Mouse (Mus musculus) forebrain, embryonic 13.5 days (tissue): Measurements from ENCODE around the gene Olfr287. TPM values are rescaled to one million over a fixed set of nuclear protein-coding genes. Genes with fewer than 3 reads are reported as not detected.

Source experiments
- ATAC-seq: fragments of 200-750 bp; cut with Nextera tagmentation; 2 replicates; pipeline ENCODE4 v1.8.0; 2017
- H3K27ac ChIP-seq: fragments of 300-500 bp; sonication (generic); 2 replicates; pipeline ENCODE4 v1.5.1; 2015; ENCODE audit warnings: inconsistent platforms, mild to moderate bottlenecking, moderate library complexity
- H3K27me3 ChIP-seq: fragments of 300-500 bp; sonication (generic); 2 replicates; pipeline ENCODE4 v1.6.1; 2015; ENCODE audit warnings: mild to moderate bottlenecking, inconsistent platforms
- H3K36me3 ChIP-seq: fragments of 300-500 bp; sonication (generic); 2 replicates; pipeline ENCODE4 v1.6.1; 2015; ENCODE audit warnings: mild to moderate bottlenecking, inconsistent platforms; ENCODE audit not compliant: poor library complexity, severe bottlenecking
- H3K4me1 ChIP-seq: fragments of 300-500 bp; sonication (generic); 2 replicates; pipeline ENCODE4 v1.6.1; 2015; ENCODE audit warnings: inconsistent platforms
- H3K4me2 ChIP-seq: fragments of 300-500 bp; sonication (generic); 2 replicates; pipeline ENCODE4 v1.6.1; 2015; ENCODE audit warnings: inconsistent platforms, mild to moderate bottlenecking, moderate library complexity
- H3K4me3 ChIP-seq: fragments of 300-500 bp; sonication (generic); 2 replicates; pipeline ENCODE4 v1.5.1; 2015; ENCODE audit warnings: mild to moderate bottlenecking, inconsistent platforms
- H3K9ac ChIP-seq: fragments of 300-500 bp; sonication (generic); 2 replicates; pipeline ENCODE4 v1.6.1; 2015; ENCODE audit warnings: mild to moderate bottlenecking, inconsistent platforms
- H3K9me3 ChIP-seq: fragments of 300-500 bp; sonication (generic); replicated peaks from 2 replicates; pipeline ENCODE4 v1.6.1; 2016; ENCODE audit warnings: inconsistent platforms
- WGBS: fragments of 180-500 bp; shearing (Covaris S2); methylation state at CpG from one replicate; pipeline ENCODE4 v1.1.7; 2015; 5-methylcytosine and 5-hydroxymethylcytosine counted together
- polyA plus RNA-seq: library from polyadenylated mRNA; unstranded; fragments of >200 nt; fragmentation: Nextera tagmentation; extraction: Ambion mirVana; gene quantifications from 2 replicates; pipeline ENCODE4 v1.2.1, GENCODE M21; 2015

The Olfr287 gene
- not detected in 2 replicates for polyA plus RNA-seq

DNA sequence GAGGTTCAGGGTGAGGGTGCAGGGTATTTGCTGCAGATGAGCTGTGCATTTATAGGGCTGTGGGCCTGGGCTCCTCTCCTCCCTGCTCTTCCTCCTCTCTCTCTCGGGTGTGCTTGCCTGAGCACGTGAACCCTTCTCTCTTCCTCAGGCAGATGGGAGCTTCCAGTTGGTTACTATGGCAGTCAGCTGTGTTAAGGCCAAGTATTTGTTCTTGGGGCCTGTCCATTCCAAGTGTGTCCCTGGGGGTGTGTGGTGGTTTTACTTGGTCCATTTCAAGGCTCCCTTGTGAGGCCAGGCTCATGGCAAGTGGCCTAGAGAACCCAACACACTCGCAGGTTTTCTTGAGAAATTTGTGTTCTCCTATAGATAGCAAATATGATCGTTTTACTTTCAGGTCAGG, at the start of gene Olfr287, which contains the start of gene Gm44579:
TSS of gene Olfr287 (minus strand) at position 180 of the 400 bp plus-strand sequence.
TSS of gene Gm44579 (minus strand) at position 101 of the 400 bp plus-strand sequence.
- Histone ChIP-seq H3K27me3 (no peaks in the 10 kb centered on the region), H3K4me3 (no peak within 1 kb of the TSS), H3K4me2 (no peak within 1 kb of the TSS), H3K9me3 (no peaks in the 10 kb centered on the region), H3K4me1 (no peaks in the 10 kb centered on the region), H3K36me3 (no peaks in the 10 kb centered on the region), H3K9ac (no peak within 1 kb of the TSS), H3K27ac (no peak within 1 kb of the TSS)
- WGBS, result 77% methylated on average over 4 of the region's 4 CpGs
- no peak for ATAC-seq

DNA sequence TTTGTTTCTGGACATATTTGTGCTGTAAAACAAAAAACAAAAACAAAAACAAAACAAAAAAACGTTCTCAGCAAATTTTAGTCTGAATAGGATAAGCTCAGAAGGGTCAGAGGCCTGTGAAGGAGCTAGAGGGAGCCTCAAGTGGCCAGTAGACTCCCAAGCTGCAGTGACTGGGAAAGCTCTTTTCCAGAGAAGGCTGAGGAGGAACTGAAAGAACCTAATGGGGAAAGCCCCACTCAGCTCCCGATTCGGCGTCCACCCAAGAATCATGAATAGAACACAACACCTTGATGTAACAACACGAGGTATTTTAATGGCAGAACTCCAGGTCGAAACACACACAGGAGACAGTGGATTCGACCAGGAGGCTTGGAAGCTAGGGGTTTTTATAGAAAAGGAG, 36.9 kb upstream of the Olfr287 start:
- no peak for ATAC-seq
- Histone ChIP-seq H3K27ac (no peak overlapping the region), H3K9me3 (no peaks in the 10 kb centered on the region), H3K4me1 (no peaks in the 10 kb centered on the region), H3K4me3 (no peak overlapping the region), H3K9ac (no peak overlapping the region), H3K4me2 (no peak overlapping the region), H3K27me3 (no peaks in the 10 kb centered on the region), H3K36me3 (no peaks in the 10 kb centered on the region)
- WGBS, result 80% methylated on average over 7 of the region's 7 CpGs

- 87% methylated on average over 8 of the region's 8 CpGs for WGBS
- no peak within 1 kb of the TSS for H3K4me3 ChIP-seq
- no peaks in the 10 kb centered on the region for H3K9me3 ChIP-seq
- no peak within 1 kb of the TSS for H3K4me2 ChIP-seq
- H3K36me3 ChIP-seq, result no peaks in the 10 kb centered on the region
- H3K9ac ChIP-seq, result no peak within 1 kb of the TSS
- ATAC-seq, result no peak
- no peaks in the 10 kb centered on the region for H3K4me1 ChIP-seq
- H3K27ac ChIP-seq, result no peak within 1 kb of the TSS
- H3K27me3 ChIP-seq, result no peaks in the 10 kb centered on the region
Observed at GRCm38 (mm10) chr15:98257193-98257592, 36.3 kb upstream of the Olfr287 start, which contains the start of gene H1fnt. TSS of gene H1fnt (minus strand) at chr15:98257293.

DNA sequence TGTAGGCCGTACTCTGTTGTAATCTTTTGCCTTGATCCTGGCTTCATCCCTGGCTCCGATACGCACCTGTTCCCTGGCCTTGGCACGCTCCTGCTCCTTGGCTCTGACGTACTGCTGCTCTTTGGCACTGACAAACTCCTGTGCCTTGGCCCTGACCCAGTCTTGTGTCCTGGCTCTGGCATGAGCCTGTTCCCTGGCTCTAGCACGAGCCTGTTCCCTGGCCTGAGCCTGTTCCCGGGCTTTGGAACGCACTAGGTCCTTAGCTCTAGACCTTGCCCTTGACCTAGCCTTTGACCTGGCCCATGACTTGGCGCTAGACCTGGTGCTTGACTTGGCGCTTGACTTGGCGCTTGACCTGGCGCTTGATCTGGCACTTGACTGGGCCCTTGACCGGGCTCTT, 35.4 kb upstream of the Olfr287 start:
- no peak overlapping the region for H3K4me2 ChIP-seq
- no peaks in the 10 kb centered on the region for H3K4me1 ChIP-seq
- 93% methylated on average over 13 of the region's 13 CpGs for WGBS
- H3K27ac ChIP-seq, result no peak overlapping the region
- H3K27me3 ChIP-seq, result no peaks in the 10 kb centered on the region
- no peak overlapping the region for H3K4me3 ChIP-seq
- H3K36me3 ChIP-seq, result no peaks in the 10 kb centered on the region
- no peak for ATAC-seq
- no peaks in the 10 kb centered on the region for H3K9me3 ChIP-seq
- H3K9ac ChIP-seq, result no peak overlapping the region

- Histone ChIP-seq H3K36me3 (no peaks in the 10 kb centered on the region), H3K9ac (no peak overlapping the region), H3K9me3 (peaks cover 3% of the 10 kb centered on the region; the same call in 1 of the 2 replicates), H3K27me3 (no peaks in the 10 kb centered on the region), H3K27ac (no peak overlapping the region), H3K4me3 (no peak overlapping the region), H3K4me2 (no peak overlapping the region), H3K4me1 (no peaks in the 10 kb centered on the region)
- WGBS, result 93% methylated on average over 4 of the region's 4 CpGs
- no peak for ATAC-seq
Observed at GRCm38 (mm10) chr15:98235442-98235841, 14.6 kb upstream of the Olfr287 start.

- H3K4me1 ChIP-seq, result no peaks in the 10 kb centered on the region
- H3K27ac ChIP-seq, result no peak within 1 kb of the TSS
- peaks cover 3% of the 10 kb centered on the region; the same call in 1 of the 2 replicates for H3K9me3 ChIP-seq
- no peak within 1 kb of the TSS for H3K4me3 ChIP-seq
- H3K4me2 ChIP-seq, result no peak within 1 kb of the TSS
- H3K36me3 ChIP-seq, result no peaks in the 10 kb centered on the region
- 86% methylated on average over 4 of the region's 4 CpGs for WGBS
- H3K27me3 ChIP-seq, result no peaks in the 10 kb centered on the region
- no peak for ATAC-seq
- no peak within 1 kb of the TSS for H3K9ac ChIP-seq
Observed at GRCm38 (mm10) chr15:98234350-98234749, 13.5 kb upstream of the Olfr287 start, which contains the start of gene Olfr286. TSS of gene Olfr286 (minus strand) at chr15:98234450.

GRCm38 (mm10) chr15:98226096-98226495, 5.2 kb upstream of the Olfr287 start:
- 67% methylated on average over 7 of the region's 7 CpGs for WGBS
- Histone ChIP-seq H3K9me3 (no peaks in the 10 kb centered on the region), H3K27ac (no peak overlapping the region), H3K4me3 (no peak overlapping the region), H3K4me1 (no peaks in the 10 kb centered on the region), H3K4me2 (no peak overlapping the region), H3K9ac (no peak overlapping the region), H3K27me3 (no peaks in the 10 kb centered on the region), H3K36me3 (no peaks in the 10 kb centered on the region)
- ATAC-seq, result no peak

DNA sequence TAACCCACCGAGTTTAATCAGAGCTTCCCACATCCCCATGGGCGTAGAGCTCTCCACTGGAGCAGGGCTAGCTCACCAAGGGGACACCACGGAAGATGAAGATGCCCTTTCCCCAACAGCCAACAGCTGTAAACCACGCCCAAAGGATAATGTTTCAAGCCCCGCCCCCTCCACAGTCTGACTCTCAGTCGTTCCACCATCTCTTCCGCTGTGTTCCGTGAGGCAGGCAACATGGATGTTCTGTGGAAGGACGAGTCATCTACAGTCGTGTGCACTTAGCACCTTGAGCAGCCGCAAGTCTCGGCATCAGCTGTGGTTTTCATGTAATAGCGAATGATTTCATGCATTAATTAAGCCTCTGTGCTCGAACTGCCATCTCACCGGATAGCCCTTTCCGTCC, 4.8 kb upstream of the Olfr287 start:
- 45% methylated on average over 16 of the region's 16 CpGs for WGBS
- no peak overlapping the region for H3K4me2 ChIP-seq
- no peak for ATAC-seq

GRCm38 (mm10) chr15:98222377-98222776, 1.5 kb upstream of the Olfr287 start:
- no peaks in the 10 kb centered on the region for H3K9me3 ChIP-seq
- no peak overlapping the region for H3K27ac ChIP-seq
- H3K4me3 ChIP-seq, result no peak overlapping the region
- no peaks in the 10 kb centered on the region for H3K4me1 ChIP-seq
- H3K9ac ChIP-seq, result no peak overlapping the region
- ATAC-seq, result no peak
- H3K4me2 ChIP-seq, result no peak overlapping the region
- H3K27me3 ChIP-seq, result no peaks in the 10 kb centered on the region
- H3K36me3 ChIP-seq, result no peaks in the 10 kb centered on the region

More for the DNA sequence above, 4.8 kb upstream of the Olfr287 start:
- Histone ChIP-seq H3K4me1 (no peaks in the 10 kb centered on the region), H3K27me3 (no peaks in the 10 kb centered on the region), H3K27ac (no peak overlapping the region), H3K9me3 (no peaks in the 10 kb centered on the region), H3K4me3 (no peak overlapping the region), H3K36me3 (no peaks in the 10 kb centered on the region), H3K9ac (no peak overlapping the region)

DNA sequence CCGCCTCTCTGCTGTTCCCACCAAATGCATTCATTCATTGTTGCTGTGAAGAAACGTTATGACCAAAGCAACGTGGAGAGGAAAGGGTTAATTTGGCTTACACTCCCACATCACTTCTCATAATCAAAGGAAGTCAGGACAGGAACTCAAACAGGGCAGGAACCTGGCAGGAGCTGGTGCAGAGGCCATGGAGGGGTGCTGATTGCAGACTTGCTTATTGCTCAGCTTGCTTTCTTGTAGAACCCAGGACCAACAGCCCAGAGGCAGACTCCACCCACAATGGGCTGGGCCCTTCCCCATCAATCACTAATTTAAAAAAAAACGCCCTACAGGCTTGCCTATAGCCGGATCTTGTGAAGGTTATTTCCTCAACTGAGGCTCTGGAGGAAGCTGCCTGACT, 6.7 kb downstream of the Olfr287 start:
- Histone ChIP-seq H3K9me3 (no peaks in the 10 kb centered on the region), H3K9ac (no peak overlapping the region), H3K27me3 (no peaks in the 10 kb centered on the region), H3K36me3 (no peaks in the 10 kb centered on the region), H3K4me3 (no peak overlapping the region), H3K4me2 (no peak overlapping the region), H3K27ac (no peak overlapping the region), H3K4me1 (no peaks in the 10 kb centered on the region)
- ATAC-seq, result no peak
- WGBS, result 82% methylated on average over 5 of the region's 5 CpGs

DNA sequence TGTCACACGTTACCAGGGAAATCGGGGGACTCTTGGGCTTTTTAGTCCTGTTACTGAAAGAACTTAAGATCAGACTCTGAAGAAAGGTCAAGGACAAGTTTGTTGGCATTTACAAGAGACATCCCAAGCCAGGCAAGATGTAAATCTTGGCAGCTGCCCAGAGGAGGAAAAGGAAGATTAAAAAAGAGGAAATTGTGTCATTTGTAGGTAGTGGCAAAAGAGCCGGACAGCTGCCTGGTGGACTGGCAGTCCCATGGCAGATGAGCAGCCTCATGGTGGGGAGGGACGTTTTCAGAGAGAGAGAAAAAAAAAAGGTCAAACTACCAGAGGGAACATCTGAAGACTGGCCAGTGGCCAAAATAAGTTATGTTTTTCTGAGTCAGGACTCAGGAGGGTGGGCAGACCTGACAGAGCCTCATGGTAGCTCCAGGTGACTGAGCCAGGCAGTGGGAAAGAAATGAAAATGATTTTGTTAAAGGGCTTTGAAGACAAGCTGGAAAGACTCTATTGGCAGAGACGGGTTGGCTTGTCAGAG, 7.5 kb downstream of the Olfr287 start:
- Histone ChIP-seq H3K36me3 (no peaks in the 10 kb centered on the region), H3K4me1 (no peaks in the 10 kb centered on the region), H3K9me3 (no peaks in the 10 kb centered on the region), H3K4me3 (no peak overlapping the region), H3K27ac (no peak overlapping the region), H3K9ac (no peak overlapping the region), H3K27me3 (no peaks in the 10 kb centered on the region), H3K4me2 (no peak overlapping the region)
- no peak for ATAC-seq
- WGBS, result 81% methylated on average over 5 of the region's 5 CpGs

GRCm38 (mm10) chr15:98209676-98210075, 11.2 kb downstream of the Olfr287 start:
- 83% methylated on average over 7 of the region's 7 CpGs for WGBS

DNA sequence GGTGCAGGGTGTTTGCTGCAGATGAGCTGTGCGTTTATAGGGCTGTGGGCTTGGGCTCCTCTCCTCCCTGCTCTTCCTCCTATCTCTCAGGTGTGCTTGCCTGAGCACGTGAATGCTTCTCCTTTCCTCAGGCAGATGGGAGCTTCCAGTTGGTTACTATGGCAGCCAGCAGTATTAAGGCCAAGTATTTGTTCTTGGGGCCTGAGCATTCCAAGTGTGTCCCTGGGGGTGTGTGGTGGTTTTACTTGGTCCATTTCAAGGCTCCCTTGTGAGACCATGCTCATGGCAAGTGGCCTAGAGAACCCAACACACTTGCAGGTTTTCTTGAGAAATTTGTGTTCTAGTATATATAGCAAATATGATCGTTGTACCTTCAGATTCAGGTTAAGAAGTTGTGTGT, 25.4 kb downstream of the Olfr287 start, which contains the start of gene Olfr288:
TSS of gene Olfr288 (minus strand) at position 101 of the 400 bp plus-strand sequence.
- Histone ChIP-seq H3K4me1 (no peaks in the 10 kb centered on the region), H3K4me3 (no peak within 1 kb of the TSS), H3K9me3 (no peaks in the 10 kb centered on the region), H3K27me3 (no peaks in the 10 kb centered on the region), H3K9ac (no peak within 1 kb of the TSS), H3K36me3 (no peaks in the 10 kb centered on the region), H3K27ac (no peak within 1 kb of the TSS), H3K4me2 (no peak within 1 kb of the TSS)
- WGBS, result 72% methylated on average over 3 of the region's 3 CpGs
- no peak for ATAC-seq

More at GRCm38 (mm10) chr15:98209676-98210075, 11.2 kb downstream of the Olfr287 start:
- ATAC-seq, result no peak
- H3K9me3 ChIP-seq, result no peaks in the 10 kb centered on the region
- no peak overlapping the region for H3K27ac ChIP-seq
- H3K27me3 ChIP-seq, result no peaks in the 10 kb centered on the region
- H3K4me3 ChIP-seq, result no peak overlapping the region
- no peak overlapping the region for H3K9ac ChIP-seq
- no peaks in the 10 kb centered on the region for H3K4me1 ChIP-seq
- H3K36me3 ChIP-seq, result no peaks in the 10 kb centered on the region
- H3K4me2 ChIP-seq, result no peak overlapping the region
